Mouse (Mus musculus): ENCODE data around the gene Mpc1.

Gene Mpc1

DNA sequence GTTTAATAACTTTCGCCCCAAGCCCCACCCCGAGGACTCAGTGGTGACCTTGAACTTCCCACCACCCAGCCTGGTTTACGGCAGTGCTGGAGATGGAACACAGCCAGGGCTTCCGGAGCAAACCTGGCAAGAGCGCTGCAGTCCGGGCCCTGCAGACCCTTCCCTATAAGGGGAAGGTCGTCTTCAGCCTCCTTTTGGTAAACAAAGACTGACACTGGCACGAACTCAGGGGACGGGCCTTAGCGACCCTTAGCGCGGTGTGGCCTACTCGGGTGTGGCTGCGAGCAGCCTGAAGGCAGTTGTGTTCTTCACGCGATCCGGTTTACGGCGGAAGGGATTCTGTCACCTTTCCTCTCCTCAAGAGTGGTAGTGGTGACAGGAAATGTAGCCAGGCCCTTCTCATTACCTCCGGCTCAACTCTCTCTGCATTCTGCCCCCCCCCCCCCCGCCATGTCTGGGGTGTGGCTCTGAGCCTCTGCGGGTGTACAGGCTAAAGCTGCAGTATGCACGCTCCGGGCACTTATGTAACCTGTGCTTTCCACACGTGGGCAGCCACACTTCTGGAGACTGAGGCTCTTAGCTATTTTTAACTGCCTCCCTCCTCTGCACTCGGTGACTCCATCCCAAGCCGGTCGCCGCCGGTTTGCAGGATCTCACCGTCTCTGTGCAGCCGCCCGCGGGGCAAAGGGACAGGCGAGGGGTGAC lies at the start of gene Mpc1:
Mpc1 (plus strand) TSS at position 84 of the 705 bp plus-strand sequence.
- DNase-seq: peak; percentile 26 to 43

GRCm38 (mm10) chr17:8233618-8234214 lies 49.0 kb upstream of the Mpc1 start:
- peak in 1 of 2 experiments; percentile 17 for DNase-seq

DNA sequence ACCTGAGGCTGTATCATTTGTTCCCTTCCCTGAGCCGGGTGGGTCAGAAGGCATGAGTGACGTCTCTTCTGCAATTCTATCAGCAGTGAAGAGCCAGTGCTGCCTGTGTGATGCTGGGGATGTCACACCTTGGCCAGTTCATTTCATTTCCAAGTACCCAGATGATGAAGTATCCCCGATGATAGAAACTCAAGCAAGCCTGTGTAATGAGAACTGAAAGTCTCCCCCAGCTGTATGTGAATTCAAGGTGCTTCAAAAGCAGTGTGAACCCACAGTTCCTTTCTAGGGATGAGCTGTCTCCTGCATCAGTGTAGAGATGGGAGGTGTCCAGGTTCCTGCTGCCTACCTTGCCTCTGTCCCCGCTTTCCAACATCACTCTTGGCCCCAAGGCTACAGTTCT lies 48.2 kb upstream of the Mpc1 start:
- DNase-seq: no peak

DNA sequence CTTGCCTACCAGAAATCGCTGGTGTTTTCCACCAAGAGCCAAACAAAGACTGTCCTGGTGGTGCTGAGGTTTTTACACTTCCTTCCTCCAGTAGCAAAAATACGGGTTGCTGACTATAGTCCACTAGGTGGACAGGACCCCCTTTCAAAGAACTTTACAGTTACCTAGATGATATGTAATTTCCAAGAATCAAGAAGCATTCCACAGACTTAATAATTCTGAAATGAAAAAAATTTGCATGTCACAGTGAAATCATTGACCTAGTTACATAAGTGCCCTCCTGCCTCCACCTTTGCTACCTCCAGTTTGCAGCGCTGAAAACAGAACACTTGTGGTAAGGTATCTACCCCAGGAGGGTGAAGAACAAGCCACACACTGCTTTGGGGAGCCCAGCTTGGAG lies 47.0 kb upstream of the Mpc1 start, which contains the start of gene Ccr6:
Ccr6 (plus strand) TSS at position 301 of the 400 bp plus-strand sequence.
- DNase-seq: no peak

GRCm38 (mm10) chr17:8238012-8238710 lies 44.5 kb upstream of the Mpc1 start:
- peak in 1 of 2 experiments; percentile 54 for DNase-seq

DNA sequence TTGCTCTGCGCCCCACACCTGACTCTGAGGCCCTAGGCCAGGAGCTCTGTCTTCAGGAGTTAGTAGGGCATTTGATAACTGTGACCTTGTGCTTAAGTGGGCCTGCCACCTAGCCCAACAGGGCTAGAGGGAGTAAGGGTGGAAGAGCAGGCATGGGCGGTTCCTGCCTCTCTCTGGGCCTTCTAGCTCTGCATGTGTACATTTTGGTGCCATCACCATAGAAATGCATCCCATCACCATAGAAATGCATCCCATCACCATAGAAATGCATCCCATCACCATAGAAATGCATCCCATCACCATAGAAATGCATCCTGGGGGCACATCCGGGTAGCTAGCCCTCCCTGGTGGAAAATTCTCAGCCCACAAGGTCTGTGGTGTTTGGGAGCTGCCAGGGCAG lies 43.1 kb upstream of the Mpc1 start:
- DNase-seq: no peak

DNA sequence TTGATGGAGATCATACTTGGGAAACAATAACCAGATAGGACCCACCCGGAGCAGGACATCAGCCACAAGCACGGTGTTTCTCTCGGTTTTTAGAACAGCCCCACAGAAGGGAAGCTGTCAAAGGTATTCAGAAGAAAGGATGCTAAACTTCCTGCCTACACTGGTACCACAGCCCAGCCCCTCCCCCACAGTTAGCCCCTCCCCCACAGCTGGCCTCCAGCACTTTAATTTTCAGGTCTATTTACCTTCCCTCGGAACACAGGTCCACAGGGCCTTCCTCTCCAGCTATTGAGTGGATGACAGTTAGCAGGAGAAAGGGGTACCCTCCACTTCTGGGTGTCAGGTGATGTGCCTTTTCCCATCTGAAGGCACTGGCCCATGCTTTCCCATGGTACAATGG lies 42.2 kb upstream of the Mpc1 start:
- DNase-seq: no peak

DNA sequence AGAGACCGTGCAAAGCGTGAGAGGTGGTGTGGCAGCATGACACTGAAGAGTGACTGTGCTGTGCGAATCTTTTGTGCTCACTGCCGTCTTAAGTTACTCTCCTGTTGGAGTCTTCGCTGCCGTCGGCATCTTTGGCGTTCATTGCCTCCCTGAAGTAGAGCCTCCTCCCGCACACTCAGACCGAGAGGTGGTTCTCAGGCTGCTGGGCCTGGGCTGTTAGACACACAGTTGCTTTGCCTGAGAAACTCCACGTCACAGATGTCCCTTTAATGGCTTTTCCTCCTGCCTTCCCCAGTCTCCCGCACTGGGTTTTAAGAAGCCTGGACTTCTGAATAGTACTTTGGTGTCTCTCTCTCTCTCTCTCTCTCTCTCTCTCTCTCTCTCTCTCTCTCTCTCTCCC lies 41.1 kb upstream of the Mpc1 start:
- no peak for DNase-seq

GRCm38 (mm10) chr17:8242186-8242585 lies 40.5 kb upstream of the Mpc1 start:
- no peak for DNase-seq

DNA sequence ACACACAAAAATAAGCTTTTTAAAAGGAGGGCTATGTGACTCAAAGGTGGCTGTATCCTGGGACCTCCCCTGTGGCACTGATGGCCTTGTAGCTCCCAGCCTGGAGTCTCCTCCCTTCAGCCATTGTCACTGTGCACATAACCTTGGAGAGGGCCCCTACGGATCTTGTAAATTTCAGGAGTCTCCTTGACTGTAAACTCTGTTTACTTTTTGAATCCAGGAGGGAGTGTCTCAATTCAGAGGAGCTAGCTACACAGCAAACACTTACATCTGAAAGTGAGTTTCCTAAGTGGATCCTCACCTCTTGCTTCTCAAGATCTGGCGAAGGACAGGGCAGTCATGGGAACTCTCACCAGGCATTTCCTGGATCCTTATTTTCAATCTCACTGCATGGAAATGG lies 38.6 kb upstream of the Mpc1 start:
- no peak for DNase-seq

- DNase-seq: no peak
Observed at GRCm38 (mm10) chr17:8246102-8246754, 36.5 kb upstream of the Mpc1 start.

DNA sequence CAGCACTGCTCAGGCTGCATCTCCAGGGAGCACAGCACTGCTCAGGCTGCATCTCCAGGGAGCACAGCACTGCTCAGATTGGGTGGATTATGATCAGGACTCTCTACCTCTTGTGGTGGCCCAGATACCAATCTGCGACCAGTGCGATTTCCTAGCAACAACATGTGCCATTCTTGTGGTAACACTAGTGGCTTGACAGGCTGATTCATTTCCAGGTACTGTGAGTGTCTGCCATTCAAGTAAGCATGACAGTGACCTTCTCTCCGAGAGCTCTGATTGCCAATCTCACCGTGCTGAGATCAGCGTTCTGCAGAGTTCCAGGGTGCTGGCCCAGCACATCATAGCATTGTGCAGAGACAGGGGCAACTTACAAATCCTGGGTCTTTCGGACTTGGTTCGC lies 31.0 kb upstream of the Mpc1 start:
- DNase-seq: no peak

DNA sequence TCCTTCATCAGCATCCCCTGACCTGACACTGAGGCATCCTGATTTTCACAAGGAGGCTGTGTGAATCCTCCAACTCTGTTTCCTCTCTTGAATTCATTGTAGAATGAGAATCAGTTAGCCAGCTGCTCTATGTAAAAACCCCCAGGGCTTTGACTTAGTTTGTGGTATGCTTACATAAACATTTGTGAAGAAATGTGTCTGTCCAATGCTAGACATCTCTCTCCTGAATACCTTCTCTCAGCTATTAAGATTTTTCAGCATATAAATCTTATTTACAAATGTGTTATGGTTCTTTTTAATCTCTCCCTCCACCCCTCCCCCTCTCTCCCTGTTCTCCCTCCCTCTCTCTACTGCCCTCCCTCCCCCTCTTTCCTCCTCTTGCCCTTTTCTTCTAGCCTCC lies 28.4 kb upstream of the Mpc1 start:
- no peak for DNase-seq

DNA sequence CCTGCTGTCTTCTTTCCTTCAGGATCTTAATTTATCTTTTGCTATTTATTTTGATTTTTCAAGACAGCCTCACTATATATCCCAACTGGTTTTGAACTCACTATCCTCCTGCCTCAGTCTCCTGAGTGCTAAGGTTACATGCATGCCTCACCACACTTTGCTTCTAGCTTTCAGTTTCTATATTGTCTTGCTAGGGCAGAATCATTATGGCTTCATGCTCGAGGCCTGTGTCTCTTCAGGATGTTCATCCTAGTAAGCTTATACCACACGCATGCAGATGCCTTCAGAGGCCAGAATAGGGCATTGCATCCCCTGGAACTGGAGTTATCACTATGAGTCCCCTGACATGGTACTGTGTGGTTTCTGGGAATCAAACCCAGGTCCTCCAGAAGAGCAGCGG lies 27.8 kb upstream of the Mpc1 start:
- no peak for DNase-seq

DNA sequence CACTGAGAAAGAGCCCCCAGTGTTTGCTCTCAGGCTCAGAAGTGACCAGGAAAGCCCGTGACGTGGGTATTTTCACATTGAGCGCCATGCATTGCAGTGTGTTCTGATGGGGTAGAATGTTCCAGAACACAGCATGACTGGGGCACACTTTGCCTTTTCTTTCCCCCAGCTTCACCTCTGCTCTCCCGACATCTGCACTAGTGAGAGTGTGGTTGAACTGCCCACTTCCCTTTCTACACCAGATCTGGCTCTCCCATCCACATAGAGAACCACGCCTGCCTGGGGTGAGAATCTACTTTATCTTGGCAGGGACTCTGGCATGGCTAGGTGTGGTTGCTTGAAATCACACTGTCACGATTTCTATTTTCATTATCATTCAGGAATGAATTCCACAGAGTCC lies 27.1 kb upstream of the Mpc1 start:
- DNase-seq: peak in 1 of 2 experiments; percentile 17

GRCm38 (mm10) chr17:8256982-8257381 lies 25.7 kb upstream of the Mpc1 start:
- DNase-seq: peak in 1 of 2 experiments; percentile 18

GRCm38 (mm10) chr17:8264638-8265037 lies 18.1 kb upstream of the Mpc1 start:
- peak in 1 of 2 experiments; percentile 23 for DNase-seq

DNA sequence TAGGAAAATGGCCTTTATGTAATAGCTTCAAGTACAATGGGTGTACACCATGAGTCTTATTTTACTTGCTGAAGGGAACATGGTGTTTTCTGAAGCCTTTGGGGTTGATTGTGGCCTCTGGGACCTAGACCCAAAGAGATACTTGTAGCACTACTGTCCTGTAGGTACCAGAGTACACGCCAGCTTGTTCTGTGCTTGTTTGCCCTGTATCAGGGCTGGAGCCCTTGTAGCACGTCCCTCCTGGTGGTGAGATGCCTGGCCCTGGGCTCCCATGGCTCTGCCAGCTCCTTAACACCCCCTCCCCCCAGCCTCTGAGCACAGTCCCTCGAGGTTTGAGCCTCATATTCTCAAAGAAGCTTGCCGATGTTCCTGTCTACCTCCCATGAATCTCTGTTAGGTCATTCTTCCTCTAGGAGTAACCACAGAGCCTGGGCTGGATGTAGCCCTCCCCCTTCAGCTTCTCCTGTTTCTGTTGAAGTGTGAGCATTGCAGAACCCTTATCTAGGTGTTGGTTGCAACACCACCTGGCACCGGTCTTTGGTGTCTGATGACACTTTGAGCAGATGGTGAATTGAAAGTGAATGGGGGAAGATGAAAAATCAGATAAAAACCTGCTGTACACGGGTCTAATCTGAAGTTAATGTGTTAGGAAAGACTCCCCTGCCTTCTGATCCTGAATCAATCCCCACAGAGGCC lies 10.5 kb upstream of the Mpc1 start:
- DNase-seq: no peak

GRCm38 (mm10) chr17:8272951-8273350 lies 9.8 kb upstream of the Mpc1 start:
- no peak for DNase-seq

DNA sequence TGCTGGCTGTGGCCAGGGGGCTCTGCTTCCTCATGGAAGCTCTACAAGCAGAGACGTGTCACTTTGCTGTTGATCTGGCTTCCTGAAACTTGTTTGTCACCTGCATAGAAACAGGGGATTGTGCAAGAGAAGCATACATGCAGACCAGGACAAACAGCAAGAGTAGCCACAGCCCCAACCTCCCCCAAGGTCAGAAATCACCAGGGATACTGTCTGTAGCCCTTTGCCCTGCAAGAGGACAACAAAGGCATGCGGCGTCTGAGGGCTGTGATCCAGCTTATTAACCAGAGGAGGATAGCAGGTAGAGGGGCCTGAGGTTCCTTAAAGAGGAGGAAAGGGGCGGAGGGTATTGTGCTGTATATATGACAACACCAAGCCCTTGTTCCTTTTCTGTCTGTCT lies 6.6 kb upstream of the Mpc1 start:
- no peak for DNase-seq

- no peak for DNase-seq
Observed at GRCm38 (mm10) chr17:8276680-8277079, 6.0 kb upstream of the Mpc1 start.

DNA sequence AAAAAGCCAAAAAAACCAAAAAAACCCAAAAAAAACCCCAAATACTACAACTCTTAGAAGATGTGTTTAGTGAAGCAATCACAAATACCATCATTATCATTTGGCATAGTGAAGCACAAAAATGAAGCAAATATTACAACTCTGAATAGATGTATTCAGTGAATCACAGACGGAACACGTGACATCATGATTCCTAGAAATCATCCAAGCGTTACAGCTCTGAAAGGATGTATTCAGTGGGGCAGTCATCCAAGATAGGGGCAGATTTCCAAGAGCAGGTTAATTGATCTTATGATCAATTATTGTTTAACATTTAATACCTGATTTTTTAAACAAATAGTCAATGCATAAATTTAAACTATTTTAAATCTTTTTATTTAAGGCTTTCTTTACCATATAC lies 5.4 kb upstream of the Mpc1 start:
- no peak for DNase-seq

GRCm38 (mm10) chr17:8278356-8278755 lies 4.3 kb upstream of the Mpc1 start:
- DNase-seq: no peak

Measured in spleen, adult 18-20 months (tissue).